Mouse (Mus musculus) heart, embryonic 10.5 days (tissue): Measurements from ENCODE around the gene Fbxl2. TPM values are rescaled to one million over a fixed set of nuclear protein-coding genes. Genes with fewer than 3 reads are reported as not detected.

Experiments used
- DNase-seq: peaks from one replicate; pipeline ENCODE4 v3.0.0-alpha.2; 2017; ENCODE audit warnings: low spot score
- H3K27ac ChIP-seq: fragments of 300-500 bp; sonication (generic); 2 replicates; pipeline ENCODE4 v1.5.1; 2016; ENCODE audit warnings: mild to moderate bottlenecking
- H3K27me3 ChIP-seq: fragments of 300-500 bp; sonication (generic); 2 replicates; pipeline ENCODE4 v1.6.1; 2016; ENCODE audit warnings: mild to moderate bottlenecking; ENCODE audit not compliant: poor library complexity, insufficient read depth, severe bottlenecking
- H3K36me3 ChIP-seq: fragments of 300-500 bp; sonication (generic); 2 replicates; pipeline ENCODE4 v1.6.1; 2016; ENCODE audit warnings: mild to moderate bottlenecking, moderate library complexity
- H3K4me1 ChIP-seq: fragments of 300-500 bp; sonication (generic); 2 replicates; pipeline ENCODE4 v1.6.1; 2016; ENCODE audit warnings: mild to moderate bottlenecking
- H3K4me3 ChIP-seq: fragments of 300-500 bp; sonication (generic); 2 replicates; pipeline ENCODE4 v1.5.1; 2016; ENCODE audit warnings: mild to moderate bottlenecking, moderate library complexity
- H3K9me3 ChIP-seq: fragments of 300-500 bp; sonication (generic); 2 replicates; pipeline ENCODE4 v1.6.1; 2016; ENCODE audit warnings: mild to moderate bottlenecking, moderate library complexity
- WGBS: fragments of 180-500 bp; shearing (Covaris S2); methylation state at CpG from one replicate; pipeline ENCODE4 v1.1.7; 2016; 5-methylcytosine and 5-hydroxymethylcytosine counted together
- polyA plus RNA-seq: library from polyadenylated mRNA; unstranded; fragments of >200 nt; fragmentation: Nextera tagmentation; extraction: Ambion mirVana; gene quantifications from 2 replicates; pipeline ENCODE4 v1.2.1, GENCODE M21; 2016

Fbxl2 gene
- polyA plus RNA-seq, 1 experiment from 2014 or later: 3.5 TPM

- no peak for DNase-seq
- H3K4me3 ChIP-seq: no peak overlapping the region
- WGBS: 90% methylated on average over 1 of the region's 1 CpGs
- H3K4me1 ChIP-seq: no peaks in the 10 kb centered on the region
- H3K9me3 ChIP-seq: no peaks in the 10 kb centered on the region
- H3K27me3 ChIP-seq: no peaks in the 10 kb centered on the region
- H3K36me3 ChIP-seq: peaks cover 49% of the 10 kb centered on the region
- no peak overlapping the region for H3K27ac ChIP-seq
Observed at GRCm38 (mm10) chr9:113947216-113947615, 98.8 kb downstream of the Fbxl2 start.

- H3K27me3 ChIP-seq: no peaks in the 10 kb centered on the region
- WGBS: 88% methylated on average over 1 of the region's 1 CpGs
- no peak overlapping the region for H3K27ac ChIP-seq
- H3K9me3 ChIP-seq: no peaks in the 10 kb centered on the region
- H3K4me3 ChIP-seq: no peak overlapping the region
- H3K36me3 ChIP-seq: peaks cover 33% of the 10 kb centered on the region
- no peak for DNase-seq
- peaks cover 7% of the 10 kb centered on the region; the same call in 1 of the 2 replicates for H3K4me1 ChIP-seq
Observed at GRCm38 (mm10) chr9:113943372-113943771, 102.6 kb downstream of the Fbxl2 start.

GRCm38 (mm10) chr9:113941103-113941805, 104.7 kb downstream of the Fbxl2 start:
- no peak overlapping the region for H3K4me3 ChIP-seq
- no peak overlapping the region for H3K27ac ChIP-seq
- peaks cover 15% of the 10 kb centered on the region for H3K36me3 ChIP-seq
- no peaks in the 10 kb centered on the region for H3K9me3 ChIP-seq
- peak; percentile 35 for DNase-seq
- 87% methylated on average over 3 of the region's 3 CpGs for WGBS
- H3K4me1 ChIP-seq: peaks cover 10% of the 10 kb centered on the region; the same call in 1 of the 2 replicates
- no peaks in the 10 kb centered on the region for H3K27me3 ChIP-seq

- Histone ChIP-seq H3K9me3 (no peaks in the 10 kb centered on the region), H3K27me3 (no peaks in the 10 kb centered on the region), H3K4me3 (no peak overlapping the region), H3K36me3 (no peaks in the 10 kb centered on the region), H3K4me1 (peaks cover 18% of the 10 kb centered on the region; the same call in 1 of the 2 replicates), H3K27ac (no peak overlapping the region)
- peak; percentile 71 for DNase-seq
- 81% methylated on average over 9 of the region's 9 CpGs for WGBS
Observed at GRCm38 (mm10) chr9:113939063-113939850, 106.7 kb downstream of the Fbxl2 start.

GRCm38 (mm10) chr9:113935638-113936037, 110.4 kb downstream of the Fbxl2 start:
- DNase-seq: peak; percentile 6
- 81% methylated on average over 5 of the region's 5 CpGs for WGBS
- no peak overlapping the region for H3K4me3 ChIP-seq

GRCm38 (mm10) chr9:113932501-113932900, 113.5 kb downstream of the Fbxl2 start:
- peak; percentile 74 for DNase-seq
- whole genome bisulfite sequencing: 25% methylated on average over 11 of the region's 11 CpGs
- H3K4me1 ChIP-seq: peaks cover 20% of the 10 kb centered on the region

More at GRCm38 (mm10) chr9:113935638-113936037, 110.4 kb downstream of the Fbxl2 start:
- Histone ChIP-seq H3K9me3 (no peaks in the 10 kb centered on the region), H3K36me3 (no peaks in the 10 kb centered on the region), H3K27ac (no peak overlapping the region), H3K4me1 (peaks cover 27% of the 10 kb centered on the region), H3K27me3 (no peaks in the 10 kb centered on the region)

GRCm38 (mm10) chr9:113932100-113932470, 113.9 kb downstream of the Fbxl2 start:
- under 1% methylated on average over 8 of the region's 8 CpGs for WGBS
- Histone ChIP-seq H3K36me3 (no peaks in the 10 kb centered on the region), H3K27me3 (no peaks in the 10 kb centered on the region), H3K27ac (peak overlapping the region; percentile 91), H3K9me3 (no peaks in the 10 kb centered on the region), H3K4me3 (peak overlapping the region; percentile 89), H3K4me1 (peaks cover 20% of the 10 kb centered on the region)
- DNase-seq: peak; percentile 76

More at GRCm38 (mm10) chr9:113932501-113932900, 113.5 kb downstream of the Fbxl2 start:
- Histone ChIP-seq H3K27me3 (no peaks in the 10 kb centered on the region), H3K9me3 (no peaks in the 10 kb centered on the region), H3K36me3 (no peaks in the 10 kb centered on the region), H3K4me3 (peak overlapping the region; percentile 89), H3K27ac (peak overlapping the region; percentile 91)

GRCm38 (mm10) chr9:113931375-113932099, 114.5 kb downstream of the Fbxl2 start:
- Histone ChIP-seq H3K27ac (peak overlapping the region; percentile 91), H3K36me3 (no peaks in the 10 kb centered on the region), H3K9me3 (no peaks in the 10 kb centered on the region), H3K4me1 (peaks cover 18% of the 10 kb centered on the region), H3K4me3 (peak overlapping the region; percentile 89), H3K27me3 (no peaks in the 10 kb centered on the region)
- DNase-seq: peak; percentile 75
- under 1% methylated on average over 72 of the region's 91 CpGs for WGBS

GRCm38 (mm10) chr9:113930534-113931374, 115.2 kb downstream of the Fbxl2 start, which contains the start of gene Ubp1:
Gene Ubp1 (plus strand): TSS chr9:113930934.
- Histone ChIP-seq H3K27me3 (no peaks in the 10 kb centered on the region), H3K9me3 (no peaks in the 10 kb centered on the region), H3K4me3 (peak within 1 kb of the TSS; percentile 89), H3K27ac (peak within 1 kb of the TSS; percentile 91), H3K4me1 (peaks cover 15% of the 10 kb centered on the region), H3K36me3 (no peaks in the 10 kb centered on the region)
- peak; percentile 99 for DNase-seq
- 1% methylated on average over 73 of the region's 86 CpGs for WGBS

- Histone ChIP-seq H3K36me3 (no peaks in the 10 kb centered on the region), H3K27me3 (no peaks in the 10 kb centered on the region), H3K4me3 (peak overlapping the region; percentile 89), H3K27ac (peak overlapping the region; percentile 91; the same call in 1 of the 2 replicates), H3K9me3 (no peaks in the 10 kb centered on the region), H3K4me1 (peaks cover 10% of the 10 kb centered on the region)
- WGBS: 77% methylated on average over 1 of the region's 1 CpGs
- no peak for DNase-seq
Observed at GRCm38 (mm10) chr9:113929676-113930075, 116.3 kb downstream of the Fbxl2 start.

- DNase-seq: no peak
- Histone ChIP-seq H3K4me3 (no peak overlapping the region), H3K4me1 (peaks cover 10% of the 10 kb centered on the region), H3K9me3 (no peaks in the 10 kb centered on the region), H3K27me3 (no peaks in the 10 kb centered on the region), H3K36me3 (0 out of 2 replicates have a peak, but pooled peaks cover 4% of the 10 kb centered on the region), H3K27ac (no peak overlapping the region)
- WGBS: 78% methylated on average over 4 of the region's 4 CpGs
Observed at GRCm38 (mm10) chr9:113928591-113928990, 117.4 kb downstream of the Fbxl2 start.

GRCm38 (mm10) chr9:113924883-113925282, 121.1 kb downstream of the Fbxl2 start:
- no peaks in the 10 kb centered on the region for H3K4me1 ChIP-seq
- no peak for DNase-seq
- H3K27ac ChIP-seq: no peak overlapping the region
- no peaks in the 10 kb centered on the region for H3K9me3 ChIP-seq
- peaks cover 22% of the 10 kb centered on the region for H3K36me3 ChIP-seq
- H3K4me3 ChIP-seq: no peak overlapping the region
- WGBS: 90% methylated on average over 5 of the region's 5 CpGs
- H3K27me3 ChIP-seq: no peaks in the 10 kb centered on the region
